Mouse (Mus musculus) liver, embryonic 14.5 days (tissue): ENCODE data around the gene Ticam1. TPM values are rescaled to one million over a fixed set of nuclear protein-coding genes. Genes with fewer than 3 reads are reported as not detected.
"Not testable (repeated sequence)": the region's sequence is repeated elsewhere in the genome, so short reads cannot be mapped to it uniquely, and the experiment has no call there.

Experiments
- ATAC-seq: fragments of 200-750 bp; cut with Nextera tagmentation; 2 replicates; pipeline ENCODE4 v1.8.0; 2017; ENCODE audit warnings: moderate number of reproducible peaks, mild to moderate bottlenecking, moderate library complexity; ENCODE audit not compliant: insufficient read depth
- DNase-seq, 3 experiments: peaks; one replicate each; pipeline ENCODE4 v3.0.0-alpha.2; 2012 to 2013; ENCODE audit warnings: low read depth in 3 of 3, low spot score in 3 of 3
- H3K27ac ChIP-seq: fragments of 300-500 bp; sonication (generic); 2 replicates; pipeline ENCODE4 v1.5.1; 2014; ENCODE audit warnings: moderate library complexity, mild to moderate bottlenecking, control low read depth, inconsistent platforms
- H3K27me3 ChIP-seq: fragments of 300-500 bp; sonication (generic); 2 replicates; pipeline ENCODE4 v1.6.1; 2014; ENCODE audit warnings: mild to moderate bottlenecking, low read length, moderate library complexity; ENCODE audit not compliant: control insufficient read depth, insufficient read depth
- H3K36me3 ChIP-seq: fragments of 300-500 bp; sonication (generic); replicated peaks from 2 replicates; pipeline ENCODE4 v1.6.1; 2014; ENCODE audit warnings: low read depth; ENCODE audit not compliant: control insufficient read depth, insufficient read depth
- H3K4me1 ChIP-seq, 2 experiments: fragments of 200-500 bp in 1 of 2; fragments of 300-500 bp in 1 of 2; sonication (generic) in 1 of 2; replicated peaks; 2 replicates each; pipeline ENCODE4 v1.6.1; 2012 to 2014; ENCODE audit warnings: antibody characterized with exemption in 1 of 2, inconsistent platforms in 1 of 2, low read length in 1 of 2; ENCODE audit not compliant: control insufficient read depth in 2 of 2, insufficient read depth in 2 of 2
- H3K4me2 ChIP-seq: fragments of 300-500 bp; sonication (generic); 2 replicates; pipeline ENCODE4 v1.6.1; 2014; ENCODE audit warnings: low read depth, mild to moderate bottlenecking, control low read depth, moderate library complexity
- H3K4me3 ChIP-seq, 2 experiments: fragments of 200-500 bp in 1 of 2; fragments of 300-500 bp in 1 of 2; sonication (generic) in 1 of 2; 2 replicates each; pipeline ENCODE4 v1.5.1; 2012 to 2014; ENCODE audit warnings: low read depth in 2 of 2, low read length in 2 of 2, mild to moderate bottlenecking in 2 of 2, control low read depth in 1 of 2, inconsistent platforms in 1 of 2, moderate library complexity in 1 of 2; ENCODE audit not compliant: insufficient read depth in 1 of 2
- H3K9ac ChIP-seq: fragments of 300-500 bp; sonication (generic); replicated peaks from 2 replicates; pipeline ENCODE4 v1.6.1; 2014; ENCODE audit warnings: mild to moderate bottlenecking, control low read depth, moderate library complexity
- H3K9me3 ChIP-seq: fragments of 300-500 bp; sonication (generic); 2 replicates; pipeline ENCODE4 v1.6.1; 2016; ENCODE audit warnings: low read length, mixed read lengths; ENCODE audit not compliant: control insufficient read depth
- CTCF ChIP-seq: IDR thresholded peaks from 2 replicates; pipeline ENCODE4 v1.5.1; 2016; ENCODE audit warnings: antibody characterized with exemption, low read depth, control low read depth
- EP300 ChIP-seq: IDR thresholded peaks from 2 replicates; pipeline ENCODE4 v1.6.1; 2016; ENCODE audit warnings: antibody characterized with exemption, low read depth
- WGBS: fragments of 180-500 bp; shearing (Covaris S2); extraction: QIAGEN DNeasy Blood & Tissue Kit; methylation state at CpG from one replicate; pipeline ENCODE4 v1.1.7; 2014; ENCODE audit not compliant: insufficient replicate concordance; 5-methylcytosine and 5-hydroxymethylcytosine counted together
- polyA plus RNA-seq, 2 experiments: library from polyadenylated mRNA; depleted of rRNA in 1 of 2; stranded (reverse) in 1 of 2; unstranded in 1 of 2; fragments of >200 nt; fragmentation: Nextera tagmentation in 1 of 2; extraction: Ambion mirVana in 1 of 2; gene quantifications; 2 replicates each; pipeline versions ENCODE4 v1.2.1 to v1.2.3; 2012 to 2014

Gene Ticam1
- polyA plus RNA-seq, 2 experiments: 3.4 to 4.9 TPM

GRCm38 (mm10) chr17:56259301-56260037 is 17.1 kb downstream of the Ticam1 start:
- no peak overlapping the region for H3K4me3 ChIP-seq
- H3K4me2 ChIP-seq: peak overlapping the region; percentile 29
- WGBS: 79% methylated on average over 10 of the region's 10 CpGs
- H3K36me3 ChIP-seq: peaks cover 25% of the 10 kb centered on the region
- DNase-seq (no peak), ATAC-seq (no peak)
- H3K4me1 ChIP-seq: peaks cover 0 to 6% of the 10 kb centered on the region in 2 experiments; a peak in 3 of 4 replicates
- H3K27ac ChIP-seq: no peak overlapping the region
- H3K9ac ChIP-seq: no peak overlapping the region
- no peak for TF ChIP-seq EP300
- no peak for TF ChIP-seq CTCF
- no peaks in the 10 kb centered on the region for H3K9me3 ChIP-seq
- no peaks in the 10 kb centered on the region for H3K27me3 ChIP-seq

- Histone ChIP-seq H3K4me3 (peak overlapping the region in 1 of 2 experiments; percentile 18; a peak in 1 of 4 replicates), H3K4me2 (peak overlapping the region; percentile 29), H3K36me3 (peaks cover 25% of the 10 kb centered on the region)
- H3K27ac ChIP-seq, H3K9me3 ChIP-seq, H3K9ac ChIP-seq, H3K4me1 ChIP-seq, ATAC-seq, H3K27me3 ChIP-seq, DNase-seq: not testable (repeated sequence)
- WGBS: 69% methylated on average over 2 of the region's 2 CpGs
Measured at GRCm38 (mm10) chr17:56258812-56259211, 17.8 kb downstream of the Ticam1 start.

GRCm38 (mm10) chr17:56258269-56258668 is 18.3 kb downstream of the Ticam1 start:
- H3K9me3 ChIP-seq, H3K27me3 ChIP-seq, H3K27ac ChIP-seq, H3K9ac ChIP-seq, DNase-seq, ATAC-seq, H3K4me3 ChIP-seq, H3K4me1 ChIP-seq: not testable (repeated sequence)
- 84% methylated on average over 19 of the region's 19 CpGs for WGBS
- peak overlapping the region; percentile 93 for H3K4me2 ChIP-seq
- peaks cover 25% of the 10 kb centered on the region for H3K36me3 ChIP-seq

GRCm38 (mm10) chr17:56257181-56257894 is 19.2 kb downstream of the Ticam1 start:
- peak overlapping the region; percentile 93 for H3K4me2 ChIP-seq
- H3K9ac ChIP-seq: peak overlapping the region; percentile 69
- H3K36me3 ChIP-seq: peaks cover 25% of the 10 kb centered on the region
- H3K9me3 ChIP-seq: no peaks in the 10 kb centered on the region
- TF ChIP-seq EP300: no peak
- TF ChIP-seq CTCF: no peak
- peaks cover 0 to 6% of the 10 kb centered on the region in 2 experiments; a peak in 3 of 4 replicates for H3K4me1 ChIP-seq
- peak overlapping the region; percentile 68 to 82 for H3K4me3 ChIP-seq
- no peak overlapping the region for H3K27ac ChIP-seq
- H3K27me3 ChIP-seq: no peaks in the 10 kb centered on the region
- no peak for DNase-seq
- no peak for ATAC-seq
- WGBS: 5% methylated on average over 54 of the region's 58 CpGs

- ATAC-seq: peak; percentile 88
- under 1% methylated on average over 28 of the region's 28 CpGs for WGBS
Measured at GRCm38 (mm10) chr17:56256239-56256881, 20.2 kb downstream of the Ticam1 start, which contains the start of gene Fem1a. Gene Fem1a (plus strand): TSS chr17:56256810.

More at GRCm38 (mm10) chr17:56256239-56256881, 20.2 kb downstream of the Ticam1 start, which contains the start of gene Fem1a:
- Histone ChIP-seq H3K9ac (peak within 1 kb of the TSS; percentile 69), H3K27me3 (no peaks in the 10 kb centered on the region), H3K4me1 (peaks cover 0 to 6% of the 10 kb centered on the region in 2 experiments; a peak in 3 of 4 replicates), H3K36me3 (peaks cover 18% of the 10 kb centered on the region), H3K4me2 (peak within 1 kb of the TSS; percentile 99), H3K27ac (peak within 1 kb of the TSS; percentile 96), H3K4me3 (peak within 1 kb of the TSS; percentile 74 to 82), H3K9me3 (no peaks in the 10 kb centered on the region)
- TF ChIP-seq EP300: no peak; the same call in 1 of the 2 replicates
- TF ChIP-seq CTCF: no peak
- DNase-seq: peak; percentile 97 to 98 (median 98)
